Mouse (Mus musculus): ENCODE measurements around the gene Susd6. TPM values are rescaled to one million over a fixed set of nuclear protein-coding genes. Genes with fewer than 3 reads are reported as not detected.

The Susd6 gene
- polyA plus RNA-seq, 1 experiment = 5.9 TPM

- H3K4me1 ChIP-seq = peaks cover 73% of the 10 kb centered on the region
- H3K9me3 ChIP-seq = no peaks in the 10 kb centered on the region
- no peak for TF ChIP-seq FLI1 (IDR thresholded peaks at IDR 0.05; ENCODE audit: low read length)
- no peak for TF ChIP-seq GATA1 (IDR thresholded peaks at IDR 0.05; ENCODE audit: borderline replicate concordance, low read length)
- no peaks in the 10 kb centered on the region for H3K27me3 ChIP-seq (replicated peaks)
- H3K4me3 ChIP-seq (replicated peaks) = no peak overlapping the region
- peaks cover 56% of the 10 kb centered on the region for H3K36me3 ChIP-seq (replicated peaks; ENCODE audit: low read length)
Observed at GRCm38 (mm10) chr12:80833541-80833940, 43.2 kb downstream of the Susd6 start.

- H3K4me1 ChIP-seq = peaks cover 80% of the 10 kb centered on the region
- H3K9me3 ChIP-seq = no peaks in the 10 kb centered on the region
- peaks cover 48% of the 10 kb centered on the region for H3K36me3 ChIP-seq (replicated peaks; ENCODE audit: low read length)
- H3K4me3 ChIP-seq (replicated peaks) = no peak overlapping the region
- TF ChIP-seq FLI1 (IDR thresholded peaks at IDR 0.05; ENCODE audit: low read length) = no peak
- no peak for TF ChIP-seq GATA1 (IDR thresholded peaks at IDR 0.05; ENCODE audit: borderline replicate concordance, low read length)
- H3K27me3 ChIP-seq (replicated peaks) = no peaks in the 10 kb centered on the region
Observed at GRCm38 (mm10) chr12:80834156-80834900, 44.0 kb downstream of the Susd6 start.

- Histone ChIP-seq H3K36me3 (replicated peaks; ENCODE audit: low read length) (peaks cover 44% of the 10 kb centered on the region), H3K27me3 (replicated peaks) (no peaks in the 10 kb centered on the region)
- TF ChIP-seq GATA1 (IDR thresholded peaks at IDR 0.05; ENCODE audit: borderline replicate concordance, low read length) (no peak), FLI1 (IDR thresholded peaks at IDR 0.05; ENCODE audit: low read length) (no peak)
Observed at GRCm38 (mm10) chr12:80834901-80835570, 44.7 kb downstream of the Susd6 start.

GRCm38 (mm10) chr12:80837614-80838013 is 47.3 kb downstream of the Susd6 start:
- no peaks in the 10 kb centered on the region for H3K27me3 ChIP-seq (replicated peaks)
- H3K4me1 ChIP-seq = peaks cover 82% of the 10 kb centered on the region
- peaks cover 30% of the 10 kb centered on the region for H3K36me3 ChIP-seq (replicated peaks; ENCODE audit: low read length)
- H3K9me3 ChIP-seq = no peaks in the 10 kb centered on the region
- TF ChIP-seq FLI1 (IDR thresholded peaks at IDR 0.05; ENCODE audit: low read length) (no peak), GATA1 (IDR thresholded peaks at IDR 0.05; ENCODE audit: borderline replicate concordance, low read length) (no peak)
- no peak overlapping the region for H3K4me3 ChIP-seq (replicated peaks)

More at GRCm38 (mm10) chr12:80834901-80835570, 44.7 kb downstream of the Susd6 start:
- Histone ChIP-seq H3K4me3 (replicated peaks) (no peak overlapping the region), H3K4me1 (peaks cover 80% of the 10 kb centered on the region), H3K9me3 (no peaks in the 10 kb centered on the region)

- Histone ChIP-seq H3K9me3 (no peaks in the 10 kb centered on the region), H3K4me1 (peaks cover 79% of the 10 kb centered on the region), H3K36me3 (replicated peaks; ENCODE audit: low read length) (peaks cover 31% of the 10 kb centered on the region), H3K4me3 (replicated peaks) (no peak overlapping the region), H3K27me3 (replicated peaks) (no peaks in the 10 kb centered on the region)
- TF ChIP-seq FLI1 (IDR thresholded peaks at IDR 0.05; ENCODE audit: low read length) = no peak
- no peak for TF ChIP-seq GATA1 (IDR thresholded peaks at IDR 0.05; ENCODE audit: borderline replicate concordance, low read length)
Observed at GRCm38 (mm10) chr12:80838271-80838670, 48.0 kb downstream of the Susd6 start.

GRCm38 (mm10) chr12:80838787-80839186 is 48.5 kb downstream of the Susd6 start:
- no peak overlapping the region for H3K4me3 ChIP-seq (replicated peaks)
- H3K9me3 ChIP-seq = no peaks in the 10 kb centered on the region
- peaks cover 79% of the 10 kb centered on the region for H3K4me1 ChIP-seq
- peaks cover 32% of the 10 kb centered on the region for H3K36me3 ChIP-seq (replicated peaks; ENCODE audit: low read length)
- no peaks in the 10 kb centered on the region for H3K27me3 ChIP-seq (replicated peaks)
- TF ChIP-seq FLI1 (IDR thresholded peaks at IDR 0.05; ENCODE audit: low read length) (no peak), GATA1 (IDR thresholded peaks at IDR 0.05; ENCODE audit: borderline replicate concordance, low read length) (no peak)

GRCm38 (mm10) chr12:80839631-80840030 is 49.3 kb downstream of the Susd6 start:
- Histone ChIP-seq H3K4me3 (replicated peaks) (no peak overlapping the region), H3K36me3 (replicated peaks; ENCODE audit: low read length) (peaks cover 38% of the 10 kb centered on the region), H3K4me1 (peaks cover 80% of the 10 kb centered on the region), H3K9me3 (no peaks in the 10 kb centered on the region), H3K27me3 (replicated peaks) (no peaks in the 10 kb centered on the region)
- TF ChIP-seq FLI1 (IDR thresholded peaks at IDR 0.05; ENCODE audit: low read length) = no peak
- TF ChIP-seq GATA1 (IDR thresholded peaks at IDR 0.05; ENCODE audit: borderline replicate concordance, low read length) = no peak

- H3K4me1 ChIP-seq = peaks cover 75% of the 10 kb centered on the region
- TF ChIP-seq FLI1 (IDR thresholded peaks at IDR 0.05; ENCODE audit: low read length) (no peak), GATA1 (IDR thresholded peaks at IDR 0.05; ENCODE audit: borderline replicate concordance, low read length) (no peak)
- H3K27me3 ChIP-seq (replicated peaks) = no peaks in the 10 kb centered on the region
- H3K4me3 ChIP-seq (replicated peaks) = no peak overlapping the region
- H3K36me3 ChIP-seq (replicated peaks; ENCODE audit: low read length) = peaks cover 40% of the 10 kb centered on the region
- no peaks in the 10 kb centered on the region for H3K9me3 ChIP-seq
Observed at GRCm38 (mm10) chr12:80841618-80842017, 51.3 kb downstream of the Susd6 start.

- TF ChIP-seq FLI1 (IDR thresholded peaks at IDR 0.05; ENCODE audit: low read length) (no peak), GATA1 (IDR thresholded peaks at IDR 0.05; ENCODE audit: borderline replicate concordance, low read length) (no peak)
- Histone ChIP-seq H3K4me3 (replicated peaks) (no peak overlapping the region), H3K9me3 (no peaks in the 10 kb centered on the region), H3K4me1 (peaks cover 81% of the 10 kb centered on the region), H3K36me3 (replicated peaks; ENCODE audit: low read length) (peaks cover 41% of the 10 kb centered on the region), H3K27me3 (replicated peaks) (no peaks in the 10 kb centered on the region)
Observed at GRCm38 (mm10) chr12:80842609-80843008, 52.3 kb downstream of the Susd6 start.

GRCm38 (mm10) chr12:80843236-80843635 is 52.9 kb downstream of the Susd6 start:
- Histone ChIP-seq H3K9me3 (no peaks in the 10 kb centered on the region), H3K36me3 (replicated peaks; ENCODE audit: low read length) (peaks cover 38% of the 10 kb centered on the region), H3K27me3 (replicated peaks) (no peaks in the 10 kb centered on the region), H3K4me1 (peaks cover 83% of the 10 kb centered on the region), H3K4me3 (replicated peaks) (no peak overlapping the region)
- TF ChIP-seq GATA1 (IDR thresholded peaks at IDR 0.05; ENCODE audit: borderline replicate concordance, low read length) (no peak), FLI1 (IDR thresholded peaks at IDR 0.05; ENCODE audit: low read length) (no peak)
